Mouse (Mus musculus): ENCODE results near the gene Gprc5b. TPM values are rescaled to one million over a fixed set of nuclear protein-coding genes. Genes with fewer than 3 reads are reported as not detected.

Gprc5b gene
- polyA plus RNA-seq, 1 experiment: 25.0 TPM

DNA sequence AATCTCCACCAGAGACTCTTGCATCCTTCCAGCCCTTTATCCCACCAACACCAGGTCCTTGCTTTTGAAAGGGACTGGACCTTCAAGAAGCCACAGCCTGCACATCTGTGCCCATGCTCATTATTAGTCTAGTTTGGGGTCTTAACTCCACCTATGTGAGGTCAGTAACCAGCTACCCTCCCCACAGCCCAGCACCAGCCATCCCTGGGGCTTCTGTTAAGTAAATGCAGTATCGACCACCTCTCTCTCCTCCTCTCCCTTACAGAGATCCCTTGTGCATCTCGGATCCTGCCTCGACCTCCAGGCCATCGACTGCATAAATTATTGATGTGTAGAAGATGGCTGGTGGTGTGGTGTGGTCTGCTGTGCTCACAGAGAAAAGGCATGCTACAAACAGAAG lies 8.6 kb downstream of the Gprc5b start:
- no peak for DNase-seq (ENCODE audit: low read depth)
- no peak for TF ChIP-seq CTCF (IDR thresholded peaks at IDR 0.05; ENCODE audit: borderline replicate concordance, extremely low read depth, insufficient read depth, insufficient read length)
- TF ChIP-seq POLR2A (IDR thresholded peaks at IDR 0.05; ENCODE audit: borderline replicate concordance, extremely low read depth, insufficient read depth, insufficient read length, poor library complexity, severe bottlenecking): no peak

DNA sequence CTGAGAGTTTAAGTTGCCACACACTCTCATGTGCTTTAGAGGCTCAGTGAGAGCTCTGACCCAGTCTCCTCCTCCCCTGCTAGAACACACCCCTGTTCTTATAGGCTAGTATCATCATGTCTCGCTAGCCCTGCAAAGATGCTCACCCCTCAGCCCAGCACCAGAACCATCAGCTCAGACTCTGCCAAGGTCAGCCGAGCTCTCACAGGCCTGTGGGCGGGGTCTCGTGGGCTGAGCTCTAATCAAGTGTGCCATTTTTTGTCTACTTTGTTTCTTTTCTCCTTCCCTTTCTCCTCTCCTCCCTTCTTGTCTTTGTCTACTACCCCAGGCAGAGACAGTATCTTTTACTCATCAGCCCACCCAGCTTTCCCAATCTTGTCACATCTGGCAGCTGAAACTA lies 9.2 kb downstream of the Gprc5b start:
- no peak for DNase-seq (ENCODE audit: low read depth)
- TF ChIP-seq CTCF (IDR thresholded peaks at IDR 0.05; ENCODE audit: borderline replicate concordance, extremely low read depth, insufficient read depth, insufficient read length) (no peak), POLR2A (IDR thresholded peaks at IDR 0.05; ENCODE audit: borderline replicate concordance, extremely low read depth, insufficient read depth, insufficient read length, poor library complexity, severe bottlenecking) (no peak)

DNA sequence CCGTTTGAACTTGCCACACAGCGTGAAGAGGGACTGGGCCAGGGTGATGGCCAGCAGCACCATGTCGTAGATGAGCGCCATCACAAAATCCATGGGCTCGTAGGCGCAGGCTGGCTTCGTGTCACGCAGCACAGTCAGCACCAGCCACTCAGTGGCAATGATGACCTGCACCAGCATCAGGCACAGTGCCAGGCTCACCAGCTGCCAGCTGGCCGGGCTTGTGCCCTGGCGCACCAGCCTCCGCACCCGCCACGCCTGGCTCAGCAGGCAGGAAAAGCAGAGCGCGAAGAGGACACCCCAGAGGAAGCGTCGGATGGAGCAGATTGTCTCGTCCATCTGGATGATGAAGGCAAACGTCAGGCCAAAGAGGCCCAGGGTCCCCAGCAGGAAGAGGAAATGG lies 11.1 kb downstream of the Gprc5b start:
- TF ChIP-seq CTCF (IDR thresholded peaks at IDR 0.05; ENCODE audit: borderline replicate concordance, extremely low read depth, insufficient read depth, insufficient read length): no peak
- no peak for TF ChIP-seq POLR2A (IDR thresholded peaks at IDR 0.05; ENCODE audit: borderline replicate concordance, extremely low read depth, insufficient read depth, insufficient read length, poor library complexity, severe bottlenecking)
- peak; percentile 75 for DNase-seq (ENCODE audit: low read depth)

GRCm38 (mm10) chr7:118982586-118982985 lies 12.4 kb downstream of the Gprc5b start:
- DNase-seq (ENCODE audit: low read depth): no peak
- no peak for TF ChIP-seq POLR2A (IDR thresholded peaks at IDR 0.05; ENCODE audit: borderline replicate concordance, extremely low read depth, insufficient read depth, insufficient read length, poor library complexity, severe bottlenecking)
- no peak for TF ChIP-seq CTCF (IDR thresholded peaks at IDR 0.05; ENCODE audit: borderline replicate concordance, extremely low read depth, insufficient read depth, insufficient read length)

- TF ChIP-seq CTCF (IDR thresholded peaks at IDR 0.05; ENCODE audit: borderline replicate concordance, extremely low read depth, insufficient read depth, insufficient read length) (no peak), POLR2A (IDR thresholded peaks at IDR 0.05; ENCODE audit: borderline replicate concordance, extremely low read depth, insufficient read depth, insufficient read length, poor library complexity, severe bottlenecking) (no peak)
- DNase-seq (ENCODE audit: low read depth): no peak
These were observed 13.2 kb downstream of the Gprc5b start for GRCm38 (mm10) chr7:118981831-118982230.

DNA sequence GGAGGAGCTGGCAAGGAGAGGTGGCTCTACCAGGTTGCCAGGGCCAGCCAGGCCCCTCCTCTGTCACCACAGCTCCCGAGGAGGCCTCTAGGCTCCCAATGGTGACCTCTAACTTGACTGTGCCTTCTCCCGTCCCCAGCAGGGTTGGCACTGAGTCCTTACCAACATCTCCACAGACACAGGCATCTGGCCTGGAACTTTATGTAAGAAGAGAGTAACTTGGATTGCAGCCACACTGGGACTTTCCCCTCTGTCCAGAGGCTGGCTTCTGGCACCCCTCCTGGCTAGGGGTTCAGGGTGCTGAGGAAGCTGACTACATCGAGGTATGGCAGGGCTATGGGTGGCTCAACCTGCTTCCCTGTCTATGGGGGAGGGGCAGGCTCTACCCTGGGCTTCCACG lies 13.7 kb downstream of the Gprc5b start:
- no peak for DNase-seq (ENCODE audit: low read depth)
- TF ChIP-seq POLR2A (IDR thresholded peaks at IDR 0.05; ENCODE audit: borderline replicate concordance, extremely low read depth, insufficient read depth, insufficient read length, poor library complexity, severe bottlenecking) (no peak), CTCF (IDR thresholded peaks at IDR 0.05; ENCODE audit: borderline replicate concordance, extremely low read depth, insufficient read depth, insufficient read length) (no peak)

- peak; percentile 50 for DNase-seq (ENCODE audit: low read depth)
These were observed 15.3 kb downstream of the Gprc5b start for GRCm38 (mm10) chr7:118979708-118980107.

DNA sequence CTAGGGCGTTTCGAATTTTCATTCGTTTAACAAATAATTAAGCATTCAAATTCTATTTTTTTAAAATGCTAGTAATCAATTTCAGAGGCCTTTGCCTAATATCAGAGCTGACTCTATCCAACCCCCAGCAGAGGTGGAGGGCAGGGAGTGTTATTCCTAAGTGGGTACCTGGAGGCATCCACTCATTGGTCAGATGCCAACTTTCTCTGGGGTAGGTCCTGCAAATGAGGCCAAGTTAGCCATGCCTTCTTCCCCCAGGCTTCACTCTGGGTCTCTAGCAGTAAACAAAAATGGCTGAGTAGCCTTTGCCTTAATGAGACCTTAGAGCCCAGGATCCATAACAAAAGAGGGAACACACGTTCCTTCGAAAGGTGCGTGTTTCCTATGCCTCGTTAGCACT lies 15.9 kb downstream of the Gprc5b start:
- peak; percentile 40 for DNase-seq (ENCODE audit: low read depth)
- TF ChIP-seq POLR2A (IDR thresholded peaks at IDR 0.05; ENCODE audit: borderline replicate concordance, extremely low read depth, insufficient read depth, insufficient read length, poor library complexity, severe bottlenecking) (no peak), CTCF (IDR thresholded peaks at IDR 0.05; ENCODE audit: borderline replicate concordance, extremely low read depth, insufficient read depth, insufficient read length) (no peak)

More at GRCm38 (mm10) chr7:118979708-118980107, 15.3 kb downstream of the Gprc5b start:
- TF ChIP-seq CTCF (IDR thresholded peaks at IDR 0.05; ENCODE audit: borderline replicate concordance, extremely low read depth, insufficient read depth, insufficient read length) (no peak), POLR2A (IDR thresholded peaks at IDR 0.05; ENCODE audit: borderline replicate concordance, extremely low read depth, insufficient read depth, insufficient read length, poor library complexity, severe bottlenecking) (no peak)

GRCm38 (mm10) chr7:118977167-118977543 lies 17.9 kb downstream of the Gprc5b start:
- TF ChIP-seq POLR2A (IDR thresholded peaks at IDR 0.05; ENCODE audit: borderline replicate concordance, extremely low read depth, insufficient read depth, insufficient read length, poor library complexity, severe bottlenecking): no peak
- TF ChIP-seq CTCF (IDR thresholded peaks at IDR 0.05; ENCODE audit: borderline replicate concordance, extremely low read depth, insufficient read depth, insufficient read length): no peak
- DNase-seq (ENCODE audit: low read depth): no peak

DNA sequence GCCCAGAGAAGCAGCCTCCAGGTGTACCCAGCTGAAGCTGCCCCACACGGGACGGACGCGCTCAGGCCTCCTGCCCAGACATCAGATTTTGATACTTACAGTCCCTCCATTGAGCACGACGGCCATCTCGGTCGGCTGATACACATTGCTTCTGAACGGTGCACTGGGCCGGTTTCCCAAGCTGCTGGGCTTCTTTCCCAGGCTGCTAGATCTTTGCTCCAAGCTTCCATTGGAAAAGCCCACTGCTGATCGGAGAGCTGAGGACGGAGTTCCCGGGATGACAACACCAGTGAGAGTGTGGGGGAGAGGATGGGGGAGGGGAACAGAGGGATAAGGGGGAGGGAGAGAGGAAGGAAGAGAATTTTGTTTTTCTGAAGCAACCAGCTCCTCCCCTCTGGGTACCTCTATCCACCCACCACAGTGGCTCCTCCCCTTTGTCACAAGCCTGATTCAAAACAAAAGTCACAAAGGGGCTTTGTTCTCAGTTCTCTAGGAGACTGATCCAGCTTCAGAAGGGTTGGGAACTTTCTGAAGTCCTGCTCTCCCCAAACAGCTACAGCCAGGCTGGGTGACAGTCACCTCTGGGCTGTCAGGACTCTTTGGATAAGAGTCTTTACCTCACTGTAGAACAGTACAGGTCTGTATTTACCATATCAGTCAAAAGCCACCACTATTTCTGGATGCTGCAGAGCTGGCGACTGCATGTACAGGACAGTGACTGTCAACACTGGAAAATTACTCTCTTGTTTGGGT lies 18.4 kb downstream of the Gprc5b start:
- DNase-seq (ENCODE audit: low read depth): peak; percentile 87
- no peak for TF ChIP-seq CTCF (IDR thresholded peaks at IDR 0.05; ENCODE audit: borderline replicate concordance, extremely low read depth, insufficient read depth, insufficient read length)
- no peak for TF ChIP-seq POLR2A (IDR thresholded peaks at IDR 0.05; ENCODE audit: borderline replicate concordance, extremely low read depth, insufficient read depth, insufficient read length, poor library complexity, severe bottlenecking)

- no peak for DNase-seq (ENCODE audit: low read depth)
- TF ChIP-seq POLR2A (IDR thresholded peaks at IDR 0.05; ENCODE audit: borderline replicate concordance, extremely low read depth, insufficient read depth, insufficient read length, poor library complexity, severe bottlenecking) (no peak), CTCF (IDR thresholded peaks at IDR 0.05; ENCODE audit: borderline replicate concordance, extremely low read depth, insufficient read depth, insufficient read length) (no peak)
These were observed 19.2 kb downstream of the Gprc5b start for GRCm38 (mm10) chr7:118975837-118976236.

- TF ChIP-seq CTCF (IDR thresholded peaks at IDR 0.05; ENCODE audit: borderline replicate concordance, extremely low read depth, insufficient read depth, insufficient read length): no peak
- TF ChIP-seq POLR2A (IDR thresholded peaks at IDR 0.05; ENCODE audit: borderline replicate concordance, extremely low read depth, insufficient read depth, insufficient read length, poor library complexity, severe bottlenecking): no peak
- DNase-seq (ENCODE audit: low read depth): no peak
These were observed 21.6 kb downstream of the Gprc5b start for GRCm38 (mm10) chr7:118973377-118973776.
